Mouse (Mus musculus) ES-E14 (cell line): ENCODE measurements around the gene Pld6.

ENCODE experiments used
- CHD2 ChIP-seq: IDR thresholded peaks from 2 replicates; pipeline ENCODE4 v1.6.1; 2014; ENCODE audit warnings: mild to moderate bottlenecking, low read depth, low read length, inconsistent platforms
- HCFC1 ChIP-seq: IDR thresholded peaks from 2 replicates; pipeline ENCODE4 v1.6.1; 2012; ENCODE audit warnings: low read length, inconsistent platforms, borderline replicate concordance; ENCODE audit not compliant: insufficient read depth
- MAFK ChIP-seq: IDR thresholded peaks from 2 replicates; pipeline ENCODE4 v1.6.1; 2014; ENCODE audit warnings: mild to moderate bottlenecking, low read depth, low read length, inconsistent platforms; ENCODE audit not compliant: insufficient read depth
- ZC3H11A ChIP-seq: IDR thresholded peaks from 2 replicates; pipeline ENCODE4 v1.6.1; 2012; ENCODE audit warnings: low read depth, mild to moderate bottlenecking, inconsistent platforms, low read length, borderline replicate concordance
- ZNF384 ChIP-seq: IDR thresholded peaks from 2 replicates; pipeline ENCODE4 v1.6.1; 2012; ENCODE audit warnings: low read depth, low read length, inconsistent platforms

DNA sequence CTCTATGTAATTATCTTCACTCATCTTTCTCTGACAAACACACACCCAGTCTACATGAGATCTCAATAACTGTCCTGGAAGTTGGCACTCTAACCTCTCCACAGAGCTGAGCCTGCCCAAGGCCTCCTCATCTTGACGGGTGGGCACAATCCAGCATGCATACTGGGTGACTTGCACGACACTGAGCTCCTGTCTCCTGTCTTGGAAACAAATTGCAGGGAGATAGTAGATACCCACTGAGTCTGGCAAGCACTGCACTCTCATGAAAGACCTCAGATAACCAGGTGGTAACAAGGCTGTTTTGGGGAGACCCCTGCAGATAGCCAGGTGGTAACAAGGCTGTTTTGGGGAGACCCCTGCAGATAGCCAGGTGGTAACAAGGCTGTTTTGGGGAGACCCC, 15.2 kb downstream of the Pld6 start:
- TF ChIP-seq ZC3H11A (no peak), CHD2 (no peak), HCFC1 (no peak), ZNF384 (no peak), MAFK (no peak)
